Mouse (Mus musculus): ENCODE data around the gene 0610030E20Rik.
A peak's percentile ranks its signal among the peaks of the same experiment; 100 is the strongest.

0610030E20Rik gene

GRCm38 (mm10) chr6:72390795-72391521 is 43.8 kb downstream of the 0610030E20Rik start:
- DNase-seq (ENCODE audit: low read depth), result peak; percentile 58

- DNase-seq (ENCODE audit: low read depth), result no peak
Observed at GRCm38 (mm10) chr6:72392341-72392740, 45.2 kb downstream of the 0610030E20Rik start.

GRCm38 (mm10) chr6:72396837-72397251 is 49.7 kb downstream of the 0610030E20Rik start:
- no peak for DNase-seq (ENCODE audit: low read depth)

GRCm38 (mm10) chr6:72399967-72400366 is 52.9 kb downstream of the 0610030E20Rik start:
- DNase-seq (ENCODE audit: low read depth), result no peak

- peak; percentile 73 for DNase-seq (ENCODE audit: low read depth)
Observed at GRCm38 (mm10) chr6:72401875-72402274, 54.8 kb downstream of the 0610030E20Rik start.

Data from c-Kit-positive CD71-positive TER-119-negative erythroid progenitor cells, embryonic 14.5 days (primary cell).